Mouse (Mus musculus): ENCODE measurements around the gene Fam78b.

The Fam78b gene

DNA sequence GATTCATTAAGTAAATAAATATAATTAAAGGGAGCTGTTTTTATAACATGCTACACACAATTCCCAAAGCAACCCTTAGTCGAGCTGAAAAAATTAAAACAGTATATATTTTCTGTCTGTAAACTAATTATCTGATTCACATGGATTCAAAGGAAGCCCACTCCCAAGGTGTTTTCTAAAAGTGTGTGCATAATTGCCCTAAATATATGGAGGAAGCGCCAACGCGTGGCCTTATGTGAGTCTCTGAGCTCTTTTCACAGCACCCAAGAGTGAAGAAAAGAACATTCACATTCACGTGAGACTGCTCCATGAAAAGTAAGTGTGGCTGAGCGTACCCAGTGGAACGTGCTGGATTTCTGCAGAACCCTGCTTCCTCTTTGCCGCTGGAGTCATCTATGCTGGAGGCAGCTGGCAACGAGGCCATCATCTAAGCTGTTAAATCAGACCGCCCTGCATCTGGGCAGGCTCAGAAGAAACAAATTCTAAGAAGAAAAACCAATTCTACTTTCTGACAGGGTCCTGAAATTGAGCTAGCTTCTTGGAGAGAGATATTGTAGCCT, 93.5 kb downstream of the Fam78b start:
- DNase-seq (ENCODE audit: low spot score) = no peak

DNA sequence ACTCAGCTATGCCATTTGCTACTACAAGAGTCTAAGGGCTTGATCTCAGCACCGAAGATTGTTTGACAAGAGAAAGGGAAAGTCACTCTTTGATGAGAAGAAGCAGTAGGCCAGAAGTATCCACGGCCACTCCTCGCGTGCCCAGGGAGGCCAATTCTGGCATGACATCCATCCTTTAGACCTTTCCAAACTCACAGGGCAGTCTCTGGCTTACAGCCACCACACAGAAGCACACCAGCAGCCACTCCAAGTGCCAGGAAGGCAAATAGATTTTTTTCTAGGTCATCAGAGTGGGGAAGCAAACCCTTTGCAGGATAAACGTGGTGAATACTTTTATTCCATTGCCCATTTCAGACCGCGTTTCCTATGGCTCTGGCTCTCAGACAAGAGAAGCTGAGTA, 97.5 kb downstream of the Fam78b start:
- DNase-seq (ENCODE audit: low spot score) = no peak

DNA sequence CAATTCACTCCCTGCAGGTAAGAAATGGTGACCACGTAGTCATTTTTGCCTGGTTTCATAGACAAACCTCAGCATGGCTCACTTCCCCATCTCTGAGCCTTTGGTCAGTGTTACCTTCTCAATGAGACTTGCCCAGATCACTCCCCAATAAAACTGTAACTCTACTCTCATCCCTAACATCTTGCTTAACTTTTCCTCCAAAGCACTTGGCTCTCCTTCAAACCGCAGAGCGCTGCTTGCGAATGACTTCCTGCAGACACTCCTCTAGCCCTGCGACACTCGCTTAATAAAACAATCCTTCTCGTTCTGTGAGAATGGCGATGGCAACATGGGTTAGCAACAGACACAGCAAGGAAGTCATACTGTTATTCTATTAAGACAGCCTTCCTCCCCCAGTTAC, 100.8 kb downstream of the Fam78b start:
- DNase-seq (ENCODE audit: low spot score) = no peak

DNA sequence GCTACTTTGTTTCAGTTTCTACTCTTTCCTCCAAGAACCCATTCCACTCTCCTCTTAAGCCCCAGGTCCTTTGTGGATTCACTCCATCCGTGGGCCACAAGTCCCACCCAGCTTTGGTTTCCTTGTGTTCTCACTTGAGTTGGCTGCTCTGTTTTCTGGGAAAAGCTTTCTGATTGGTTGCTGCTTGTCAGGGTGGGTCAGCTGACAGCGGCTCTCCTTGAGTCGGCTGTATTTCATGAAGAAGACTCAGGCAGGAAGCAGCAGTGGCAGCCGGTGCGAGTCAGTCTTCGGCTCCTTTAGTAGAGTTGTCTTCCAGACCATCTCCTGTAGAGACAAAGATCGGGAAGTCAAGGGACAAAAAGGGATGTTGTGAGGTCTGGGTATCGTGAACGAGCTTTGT, 101.3 kb downstream of the Fam78b start:
- no peak for DNase-seq (ENCODE audit: low spot score)

DNA sequence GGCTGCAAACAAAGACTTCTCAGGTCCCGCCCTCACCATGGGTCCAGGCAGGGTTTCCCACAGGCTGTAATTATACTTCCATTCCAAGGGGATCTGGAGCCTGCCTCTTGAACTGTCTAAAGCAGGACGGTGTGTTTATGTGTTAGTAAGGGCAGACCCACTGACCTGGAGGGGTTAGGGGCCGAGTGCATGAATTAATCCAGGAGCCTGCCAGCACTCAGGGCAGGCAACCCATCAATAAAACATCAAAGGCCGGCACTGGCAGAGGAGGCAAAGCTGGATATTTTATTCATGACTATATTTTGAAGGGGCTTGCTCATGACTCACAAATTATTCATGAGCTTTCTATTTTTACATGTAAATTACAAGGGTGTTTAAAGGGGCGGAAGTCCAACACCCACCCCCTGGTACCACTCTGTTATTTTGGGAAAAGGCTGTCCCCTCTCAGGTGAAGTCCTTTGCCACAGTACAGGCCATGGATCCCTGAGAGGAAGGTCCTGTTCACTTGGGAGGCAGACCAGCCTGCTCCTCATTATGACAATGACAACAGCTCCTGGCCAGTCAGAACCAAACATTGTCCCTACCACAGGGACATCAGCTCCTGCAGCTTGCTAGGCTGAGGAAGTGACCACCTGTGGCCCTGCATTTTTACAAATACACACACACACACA, 103.9 kb downstream of the Fam78b start:
- DNase-seq (ENCODE audit: low spot score) = no peak

DNA sequence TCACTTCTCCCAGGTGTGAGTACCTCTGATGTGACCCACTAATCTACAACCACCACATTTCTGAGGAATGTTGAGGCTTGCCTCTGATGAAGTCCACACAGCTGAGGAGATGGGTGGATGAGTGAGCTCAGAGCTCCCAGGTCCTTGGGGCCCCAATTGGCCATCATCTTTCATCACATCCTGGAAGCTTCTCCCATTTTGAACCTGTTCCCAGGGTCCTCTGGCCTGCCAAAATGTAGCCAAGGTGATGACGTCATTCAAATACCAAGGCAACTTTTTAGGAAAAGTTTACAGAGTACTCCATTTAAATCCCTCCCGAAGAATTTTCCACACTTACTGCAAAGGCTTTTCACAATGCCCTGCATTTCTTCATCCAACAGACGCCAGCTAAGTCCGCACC, 104.7 kb downstream of the Fam78b start:
- no peak for DNase-seq (ENCODE audit: low spot score)

DNA sequence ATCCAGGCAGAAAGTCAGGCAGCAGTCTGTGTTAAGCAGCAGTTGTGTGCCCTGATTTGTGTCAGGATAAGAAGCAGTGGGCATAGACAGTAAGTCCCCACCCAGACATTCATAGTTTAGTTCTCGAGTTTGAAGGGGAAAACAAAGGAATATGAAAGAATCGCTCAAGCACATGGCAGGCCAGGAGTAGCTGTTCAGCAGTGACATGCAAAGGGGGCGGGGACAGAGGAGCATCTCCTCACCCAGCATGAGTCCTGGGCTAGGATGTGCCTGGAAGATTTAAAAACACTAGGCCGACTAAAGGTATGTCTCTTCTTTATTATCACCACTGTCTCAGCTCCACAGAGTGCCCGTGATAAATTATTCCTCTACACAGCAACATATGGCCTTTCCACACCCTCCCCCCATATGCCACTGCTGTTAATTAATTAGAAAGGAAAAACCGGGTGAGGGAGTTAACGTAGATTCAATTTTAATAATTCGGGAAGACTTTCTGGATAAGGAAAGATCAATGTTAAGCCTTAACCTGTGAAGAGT, 107.8 kb downstream of the Fam78b start:
- DNase-seq (ENCODE audit: low spot score) = no peak

DNA sequence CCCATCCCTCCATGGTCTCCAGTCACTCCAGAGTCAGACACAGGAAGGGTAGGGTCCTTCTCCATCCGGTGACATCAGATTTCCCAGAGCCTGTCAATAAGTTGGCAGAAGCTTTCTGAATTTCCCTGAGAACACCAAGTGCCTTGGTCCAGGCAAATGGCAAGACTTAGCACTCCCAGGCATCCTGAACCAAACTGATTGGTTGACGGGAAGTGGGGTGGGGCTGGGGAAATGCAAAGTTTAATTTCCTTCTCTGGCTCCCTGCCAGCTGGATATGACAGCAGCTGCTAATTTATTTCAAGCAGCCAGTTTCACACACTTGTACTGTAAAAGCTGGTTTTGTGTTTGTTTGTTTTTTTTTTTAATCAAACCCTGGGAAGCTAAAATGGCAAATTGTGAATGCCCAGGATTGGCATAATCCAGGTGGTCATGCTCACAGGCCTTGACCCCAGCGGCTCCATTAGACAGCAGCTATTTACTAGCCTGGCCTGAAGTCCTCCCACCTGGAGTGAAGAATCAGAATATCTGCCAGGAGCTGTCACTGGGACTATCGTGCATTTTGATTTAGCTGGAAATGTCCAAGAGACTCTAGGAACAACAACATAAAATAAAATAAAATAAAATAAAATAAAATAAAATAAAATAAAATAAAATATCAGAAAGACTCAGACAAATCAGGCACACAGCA, 113.3 kb downstream of the Fam78b start:
- DNase-seq (ENCODE audit: low spot score) = no peak

DNA sequence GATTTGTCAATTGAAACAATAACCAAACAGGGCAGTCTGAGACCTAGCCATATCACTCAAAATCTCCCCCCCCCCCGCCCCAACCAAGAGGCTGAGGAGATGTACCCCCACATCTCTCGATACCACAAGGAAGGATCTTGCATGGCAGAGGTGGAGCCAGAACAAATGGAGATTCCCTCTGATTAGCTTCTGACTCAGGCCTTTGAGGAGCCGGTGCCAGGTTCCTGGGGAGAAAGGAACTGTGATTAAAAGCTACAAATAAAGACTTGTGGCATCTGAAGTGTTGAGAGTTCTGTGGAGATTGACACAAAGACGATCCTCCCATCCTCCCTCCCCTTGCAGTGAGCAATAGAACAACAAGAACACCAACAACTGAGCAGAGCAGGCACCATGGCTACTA, 113.9 kb downstream of the Fam78b start:
- DNase-seq (ENCODE audit: low spot score) = no peak

DNA sequence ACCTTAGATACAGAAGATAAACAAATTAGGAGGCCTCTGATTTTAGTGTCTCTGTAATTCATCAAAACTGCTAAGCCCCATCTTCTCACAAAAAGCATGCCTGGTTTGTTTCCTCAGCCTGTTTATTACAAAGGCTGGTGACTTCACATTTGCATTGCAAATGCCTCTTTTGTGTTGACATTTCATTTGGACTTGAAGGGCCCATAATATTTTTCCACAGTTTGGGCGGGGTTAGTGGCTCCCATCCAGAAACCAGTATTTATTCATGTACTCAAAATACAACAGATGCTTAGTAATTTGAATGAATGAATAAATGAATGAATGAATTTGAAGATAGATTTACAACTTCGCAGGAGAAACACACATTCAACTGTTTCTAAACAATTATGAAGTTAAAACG, 115.5 kb downstream of the Fam78b start:
- no peak for DNase-seq (ENCODE audit: low spot score)

DNA sequence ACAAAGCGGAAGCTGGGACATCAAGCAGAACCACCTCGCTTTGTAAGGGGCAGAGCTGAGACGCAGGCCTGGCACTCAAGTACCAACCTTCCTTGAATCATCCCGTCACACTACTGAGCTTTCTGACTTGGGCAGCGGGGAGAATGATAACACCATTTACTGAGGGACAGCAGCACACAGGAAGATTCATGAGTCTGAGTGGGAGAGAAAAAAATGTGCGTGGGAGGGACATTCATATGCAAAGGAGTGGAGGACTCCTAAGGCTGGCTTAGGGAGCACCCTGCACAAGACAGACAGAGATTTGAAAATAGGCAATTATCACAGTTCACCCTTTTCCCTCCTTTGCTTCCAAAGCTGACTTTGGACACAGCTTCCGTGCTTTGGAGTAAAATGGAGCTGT, 117.8 kb downstream of the Fam78b start:
- DNase-seq (ENCODE audit: low spot score) = no peak

DNA sequence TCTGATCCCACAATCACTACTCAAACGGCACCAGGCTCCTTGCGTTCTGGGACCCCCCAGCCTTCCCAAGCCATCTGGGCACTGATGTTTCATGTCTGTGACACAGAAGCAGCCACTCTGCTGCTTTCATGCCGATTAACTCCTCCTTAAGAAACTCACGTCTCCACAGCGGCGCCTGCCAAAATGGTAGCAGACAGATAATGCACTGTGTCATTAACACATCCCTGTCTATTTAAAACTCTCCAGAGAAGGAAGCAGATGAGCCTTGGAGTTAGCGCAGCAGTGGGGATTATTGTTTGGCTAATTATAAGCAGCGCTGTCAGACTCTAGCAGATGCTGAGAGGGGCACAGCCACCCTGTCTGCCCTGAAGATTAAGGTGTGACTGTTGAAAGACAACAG, 118.2 kb downstream of the Fam78b start:
- DNase-seq (ENCODE audit: low spot score) = no peak

DNA sequence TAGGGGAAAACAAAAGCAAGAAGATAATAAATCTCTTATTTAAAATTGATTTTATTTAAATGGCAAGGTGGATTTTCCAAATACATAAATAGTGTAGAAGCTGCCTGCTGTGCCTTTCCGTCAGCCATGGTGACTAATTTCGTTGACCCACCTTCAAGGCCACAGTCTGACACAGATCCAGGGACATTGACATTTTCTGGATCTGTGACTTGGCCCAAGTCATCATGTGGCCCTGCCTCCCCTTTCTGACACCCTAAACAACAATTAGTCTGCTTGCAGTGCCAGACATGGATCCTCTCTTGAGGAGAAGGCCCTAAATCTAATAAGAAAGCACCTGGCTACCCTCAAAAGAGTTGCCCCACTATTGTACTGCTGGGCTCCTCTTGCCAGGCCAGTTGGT, 121.2 kb downstream of the Fam78b start:
- DNase-seq (ENCODE audit: low spot score) = no peak

DNA sequence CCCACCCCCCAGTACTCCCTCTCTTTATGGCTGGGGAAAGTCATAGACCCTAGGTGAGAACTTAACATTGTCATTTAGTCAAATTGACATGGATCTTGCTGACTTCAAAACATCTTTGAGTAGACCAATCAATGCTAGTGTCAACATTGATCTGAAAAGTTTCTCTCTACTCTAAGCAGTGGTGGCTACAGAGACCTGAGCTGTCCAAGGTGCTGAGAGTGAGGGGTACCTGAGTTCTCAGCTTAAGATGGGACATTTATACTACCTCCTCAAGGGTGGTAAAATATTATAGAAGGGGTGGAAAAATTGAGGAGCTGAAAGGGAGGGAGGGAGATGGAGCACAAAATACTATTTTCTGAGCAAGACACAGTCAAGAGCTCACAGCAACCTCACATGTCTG, 122.3 kb downstream of the Fam78b start:
- DNase-seq (ENCODE audit: low spot score) = no peak

DNA sequence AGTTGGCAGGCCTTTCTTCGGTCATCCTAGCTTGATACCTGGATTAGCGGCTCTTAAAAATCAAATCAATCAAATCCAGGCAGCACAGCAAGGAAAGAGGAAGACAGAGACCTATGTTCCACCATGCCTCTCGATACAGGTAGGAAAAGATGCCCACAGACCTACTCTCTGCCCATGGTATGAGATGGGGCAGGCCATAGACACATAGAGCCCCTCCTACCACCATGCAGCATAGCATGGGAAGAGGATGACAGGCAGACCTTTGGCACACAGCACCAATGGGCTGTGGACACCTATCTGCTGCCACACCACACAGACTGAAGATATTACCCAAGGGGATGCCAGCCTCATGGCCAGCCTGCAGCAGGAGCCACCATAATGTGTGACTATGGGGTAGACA, 124.7 kb downstream of the Fam78b start:
- no peak for DNase-seq (ENCODE audit: low spot score)

DNA sequence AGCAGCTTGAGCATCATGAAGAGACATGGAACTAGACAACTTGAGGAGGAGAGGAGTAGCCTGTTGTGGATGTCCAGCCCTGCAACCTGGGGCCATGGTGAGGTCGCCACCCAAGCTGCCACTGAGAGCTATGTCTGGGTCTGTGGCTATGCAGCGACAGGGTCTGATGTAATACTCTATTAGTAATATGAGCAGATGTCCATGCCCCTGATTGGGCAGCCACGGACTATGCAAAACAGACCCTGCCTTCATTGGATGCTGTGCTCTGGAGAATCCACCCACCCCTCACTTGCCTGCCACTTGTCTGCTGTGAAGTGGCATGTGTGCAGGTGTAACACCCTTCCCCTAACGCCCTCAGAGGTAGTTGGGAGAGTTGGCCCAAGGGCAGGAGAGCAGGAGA, 125.1 kb downstream of the Fam78b start:
- DNase-seq (ENCODE audit: low spot score) = no peak

DNA sequence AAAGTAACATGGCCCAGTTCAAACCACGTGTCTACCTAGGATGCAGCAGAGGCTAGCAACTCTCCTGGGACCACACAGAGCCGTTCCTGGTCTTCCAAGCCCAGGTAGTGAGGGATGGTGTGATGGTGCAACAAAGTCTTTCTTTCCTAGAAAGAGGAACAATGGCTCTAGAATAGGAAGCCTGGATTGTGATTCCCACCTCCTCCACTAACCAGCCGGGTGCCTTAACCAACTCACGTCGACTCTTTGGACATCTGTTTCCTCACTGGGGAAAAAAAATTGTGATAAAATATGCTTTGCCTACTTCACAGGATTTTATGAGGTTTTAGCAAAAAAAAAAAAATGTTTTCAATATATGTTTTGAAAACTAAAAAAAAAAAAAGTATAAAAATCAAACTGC, 134.5 kb downstream of the Fam78b start:
- DNase-seq (ENCODE audit: low spot score) = no peak
